ENCODE assay signal across 11 mouse cellular contexts in the genomic region with DNA sequence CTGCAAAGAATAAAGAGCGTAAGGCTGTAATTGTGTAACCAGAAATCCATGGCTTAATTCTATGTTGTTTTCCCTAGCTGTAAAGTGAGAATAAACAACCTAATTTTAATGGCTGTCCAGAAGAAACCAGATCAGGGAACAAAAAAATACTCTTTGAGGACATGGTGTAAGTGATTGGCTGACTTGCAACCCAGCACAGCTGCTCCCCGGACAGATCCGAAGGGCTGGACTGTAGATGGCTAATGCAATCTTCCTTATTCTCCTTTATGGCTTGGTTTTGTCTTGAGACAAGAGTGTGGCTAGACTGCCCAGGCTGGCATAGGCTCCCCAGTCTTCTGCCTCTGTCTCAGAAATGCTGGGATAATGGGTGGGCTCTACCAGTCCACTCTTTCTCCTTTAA. TPM values are rescaled to one million over a fixed set of nuclear protein-coding genes. Genes with fewer than 3 reads are reported as not detected.
DNase-seq lines count a peak whose midpoint lies in the region; ATAC-seq lines count a peak whose summit lies in the region.
"Had no signal": no experiment of that assay in that cellular context is flagged by ENCODE, and none has a peak within 500 bp of the region (broad histone marks: within the 10 kb centered on the region; RNA-seq: fewer than 3 reads in every experiment).

No protein-coding gene starts in this region.

- peak overlapping the region; percentile 98 for H3K27ac ChIP-seq in heart, embryonic 15.5 days
- no peak overlapping the region for H3K27ac ChIP-seq in midbrain, embryonic 15.5 days
- no peak overlapping the region for H3K27ac ChIP-seq in midbrain, embryonic 10.5 days (replicated peaks)
- peak overlapping the region; percentile 94; the same call in 1 of the 2 replicates for H3K27ac ChIP-seq in limb, embryonic 13.5 days
- H3K27ac ChIP-seq in stomach, embryonic 15.5 days: peak overlapping the region; percentile 96; the same call in 1 of the 2 replicates

- H3K4me3 ChIP-seq in heart, embryonic 15.5 days: peak overlapping the region; percentile 76
- 0 out of 2 replicates have a peak overlapping the region, but pooled peaks have one; percentile 59 for H3K4me3 ChIP-seq in midbrain, embryonic 15.5 days
- no peak overlapping the region for H3K4me3 ChIP-seq in midbrain, embryonic 10.5 days
- no peak overlapping the region for H3K4me3 ChIP-seq in limb, embryonic 13.5 days
- H3K4me3 ChIP-seq in stomach, embryonic 15.5 days (replicated peaks): 0 out of 2 replicates have a peak overlapping the region, but pooled peaks have one; percentile 82

- H3K9me3 ChIP-seq in heart, embryonic 15.5 days (replicated peaks): no peaks in the 10 kb centered on the region
- H3K9me3 ChIP-seq in midbrain, embryonic 15.5 days: no peaks in the 10 kb centered on the region
- H3K9me3 ChIP-seq in midbrain, embryonic 10.5 days (replicated peaks): no peaks in the 10 kb centered on the region
- no peaks in the 10 kb centered on the region for H3K9me3 ChIP-seq in limb, embryonic 13.5 days
- H3K9me3 ChIP-seq in stomach, embryonic 15.5 days: no peaks in the 10 kb centered on the region
- H3K9me3 ChIP-seq: embryonic facial prominence, embryonic 12.5 days had no signal

- peak overlapping the region; percentile 90 for H3K4me2 ChIP-seq in heart, embryonic 15.5 days
- no peak overlapping the region for H3K4me2 ChIP-seq in midbrain, embryonic 15.5 days
- peak overlapping the region; percentile 75 for H3K4me2 ChIP-seq in limb, embryonic 13.5 days (replicated peaks)
- H3K4me2 ChIP-seq in stomach, embryonic 15.5 days: peak overlapping the region; percentile 91

- WGBS in heart, embryonic 15.5 days: 89% methylated on average over 3 of the region's 3 CpGs
- 95% methylated on average over 3 of the region's 3 CpGs for WGBS in midbrain, embryonic 15.5 days
- WGBS in midbrain, embryonic 10.5 days: 92% methylated on average over 3 of the region's 3 CpGs
- WGBS in limb, embryonic 13.5 days: 84% methylated on average over 3 of the region's 3 CpGs
- 68% methylated on average over 3 of the region's 3 CpGs for WGBS in stomach, embryonic 15.5 days

- H3K4me1 ChIP-seq in heart, embryonic 15.5 days (replicated peaks): peaks cover 71% of the 10 kb centered on the region
- H3K4me1 ChIP-seq in midbrain, embryonic 15.5 days: peaks cover 13% of the 10 kb centered on the region
- peaks cover 27% of the 10 kb centered on the region for H3K4me1 ChIP-seq in midbrain, embryonic 10.5 days
- peaks cover 32% of the 10 kb centered on the region for H3K4me1 ChIP-seq in limb, embryonic 13.5 days
- H3K4me1 ChIP-seq in stomach, embryonic 15.5 days: peaks cover 48% of the 10 kb centered on the region

- DNase-seq in heart, adult 8-10 months (ENCODE audit: low spot score): no peak
- no peak for DNase-seq in midbrain, embryonic 10.5 days (ENCODE audit: low spot score)
- no peak for DNase-seq in spleen, postnatal 10 days (ENCODE audit: low spot score in 2 of 2)
- DNase-seq in adrenal gland, postnatal 4 days (ENCODE audit: low spot score in 2 of 2): no peak
- DNase-seq: gastrocnemius, postnatal 36 days; right cerebral cortex, adult 18-20 months had no signal

- ATAC-seq in heart, embryonic 15.5 days (replicated peaks; ENCODE audit: insufficient number of reproducible peaks, insufficient read depth, low FRiP score, low read depth): no peak
- ATAC-seq in midbrain, embryonic 15.5 days (replicated peaks): no peak
- no peak for ATAC-seq in limb, embryonic 13.5 days (ENCODE audit: low FRiP score, low read depth)
- no peak for ATAC-seq in stomach, embryonic 15.5 days (ENCODE audit: insufficient read depth, low FRiP score, low read depth)

- no peaks in the 10 kb centered on the region for H3K27me3 ChIP-seq in heart, embryonic 15.5 days
- H3K27me3 ChIP-seq in midbrain, embryonic 15.5 days (replicated peaks): 0 out of 2 replicates have a peak, but pooled peaks cover 2% of the 10 kb centered on the region
- peaks cover 15% of the 10 kb centered on the region for H3K27me3 ChIP-seq in midbrain, embryonic 10.5 days (ENCODE audit: low read depth, poor library complexity, severe bottlenecking)
- no peaks in the 10 kb centered on the region for H3K27me3 ChIP-seq in limb, embryonic 13.5 days
- no peaks in the 10 kb centered on the region for H3K27me3 ChIP-seq in stomach, embryonic 15.5 days (replicated peaks)
- H3K27me3 ChIP-seq: embryonic facial prominence, embryonic 12.5 days had no signal

- H3K9ac ChIP-seq in heart, embryonic 15.5 days: no peak overlapping the region
- H3K9ac ChIP-seq in midbrain, embryonic 15.5 days: no peak overlapping the region
- H3K9ac ChIP-seq in limb, embryonic 13.5 days: no peak overlapping the region
- no peak overlapping the region for H3K9ac ChIP-seq in stomach, embryonic 15.5 days

- no peaks in the 10 kb centered on the region for H3K36me3 ChIP-seq in heart, embryonic 15.5 days
- H3K36me3 ChIP-seq in midbrain, embryonic 15.5 days (replicated peaks): no peaks in the 10 kb centered on the region
- H3K36me3 ChIP-seq in midbrain, embryonic 10.5 days: no peaks in the 10 kb centered on the region
- H3K36me3 ChIP-seq in limb, embryonic 13.5 days: no peaks in the 10 kb centered on the region
- no peaks in the 10 kb centered on the region for H3K36me3 ChIP-seq in stomach, embryonic 15.5 days
- H3K36me3 ChIP-seq: embryonic facial prominence, embryonic 12.5 days had no signal

RNA-seq across cellular contexts. Expression of a gene that starts 1.4 kb away (rescaled TPM):
- polyA plus RNA-seq in heart, embryonic 15.5 days (2015; fragmentation: Nextera tagmentation; extraction: Ambion mirVana): 10.2 and 16.0 TPM in 2 replicates
- 10 to 100 TPM; 37.5 to 44.8 (median 41.2) TPM for total RNA-seq in heart, adult 8-10 months (2022)
- 2.5 and 3.1 TPM in 2 replicates for polyA plus RNA-seq in midbrain, embryonic 15.5 days (2015; fragmentation: Nextera tagmentation; extraction: Ambion mirVana)
- polyA plus RNA-seq in midbrain, embryonic 10.5 days (2016; fragmentation: Nextera tagmentation; extraction: Ambion mirVana): 3.7 and 4.0 TPM in 2 replicates
- polyA plus RNA-seq in limb, embryonic 13.5 days (2015; fragmentation: Nextera tagmentation; extraction: Ambion mirVana): 11.1 and 11.2 TPM in 2 replicates
- polyA plus RNA-seq in stomach, embryonic 15.5 days (2015; fragmentation: Nextera tagmentation; extraction: Ambion mirVana): 14.4 and 15.3 TPM in 2 replicates
- total RNA-seq in adrenal gland, postnatal 4 days (2021): 100 to 1,000 TPM; 108 to 120 TPM

RNA-seq across cellular contexts. Expression of a gene that starts 52.6 kb away (rescaled TPM):
- 10.2 and 12.5 TPM in 2 replicates for polyA plus RNA-seq in heart, embryonic 15.5 days (2015; fragmentation: Nextera tagmentation; extraction: Ambion mirVana)
- total RNA-seq in heart, adult 8-10 months (2022): 10 to 100 TPM; 24.7 to 43.0 (median 31.0) TPM
- 4.8 and 5.2 TPM in 2 replicates for polyA plus RNA-seq in midbrain, embryonic 15.5 days (2015; fragmentation: Nextera tagmentation; extraction: Ambion mirVana)
- polyA plus RNA-seq in midbrain, embryonic 10.5 days (2016; fragmentation: Nextera tagmentation; extraction: Ambion mirVana): 8.3 and 8.7 TPM in 2 replicates
- 18.1 and 22.3 TPM in 2 replicates for polyA plus RNA-seq in limb, embryonic 13.5 days (2015; fragmentation: Nextera tagmentation; extraction: Ambion mirVana)
- polyA plus RNA-seq in stomach, embryonic 15.5 days (2015; fragmentation: Nextera tagmentation; extraction: Ambion mirVana): 15.1 and 15.6 TPM in 2 replicates
- total RNA-seq in adrenal gland, postnatal 4 days (2021): 10 to 100 TPM; 36.9 to 42.0 TPM

Comparison
In these comparisons a context has a peak if more than half of its experiments do, and no peak if none do; other contexts are left out.
1. H3K4me3 ChIP-seq: peak in heart, embryonic 15.5 days (single experiment), midbrain, embryonic 15.5 days (single experiment) and stomach, embryonic 15.5 days (single experiment); none in midbrain, embryonic 10.5 days (single experiment) and limb, embryonic 13.5 days (single experiment).
2. H3K27ac ChIP-seq: peak in heart, embryonic 15.5 days (single experiment), limb, embryonic 13.5 days (single experiment) and stomach, embryonic 15.5 days (single experiment); none in midbrain, embryonic 15.5 days (single experiment) and midbrain, embryonic 10.5 days (single experiment).